Mouse (Mus musculus) left cerebral cortex, postnatal 10 days (tissue): ENCODE results near the gene Lrrc51. TPM values are rescaled to one million over a fixed set of nuclear protein-coding genes. Genes with fewer than 3 reads are reported as not detected.

ENCODE experiments used
- DNase-seq, 2 experiments: peaks; one replicate each; pipeline ENCODE4 v3.0.0; 2021 to 2022; ENCODE audit warnings: low spot score in 2 of 2, mixed read lengths in 1 of 2; ENCODE audit errors: extremely low spot score in 1 of 2
- intact Hi-C: fragments of 180-260 bp; cut with DNase I; formaldehyde crosslinking; loops from one replicate; pipeline ENCODE4 v1.15.1; 2025
- total RNA-seq, 2 experiments: library from RNA; stranded (reverse); gene quantifications; 2 replicates each; pipeline ENCODE4 v1.2.3; 2021

Lrrc51 gene
- total RNA-seq, 2 experiments from 2014 or later, result 2.8 to 4.0 TPM

DNA sequence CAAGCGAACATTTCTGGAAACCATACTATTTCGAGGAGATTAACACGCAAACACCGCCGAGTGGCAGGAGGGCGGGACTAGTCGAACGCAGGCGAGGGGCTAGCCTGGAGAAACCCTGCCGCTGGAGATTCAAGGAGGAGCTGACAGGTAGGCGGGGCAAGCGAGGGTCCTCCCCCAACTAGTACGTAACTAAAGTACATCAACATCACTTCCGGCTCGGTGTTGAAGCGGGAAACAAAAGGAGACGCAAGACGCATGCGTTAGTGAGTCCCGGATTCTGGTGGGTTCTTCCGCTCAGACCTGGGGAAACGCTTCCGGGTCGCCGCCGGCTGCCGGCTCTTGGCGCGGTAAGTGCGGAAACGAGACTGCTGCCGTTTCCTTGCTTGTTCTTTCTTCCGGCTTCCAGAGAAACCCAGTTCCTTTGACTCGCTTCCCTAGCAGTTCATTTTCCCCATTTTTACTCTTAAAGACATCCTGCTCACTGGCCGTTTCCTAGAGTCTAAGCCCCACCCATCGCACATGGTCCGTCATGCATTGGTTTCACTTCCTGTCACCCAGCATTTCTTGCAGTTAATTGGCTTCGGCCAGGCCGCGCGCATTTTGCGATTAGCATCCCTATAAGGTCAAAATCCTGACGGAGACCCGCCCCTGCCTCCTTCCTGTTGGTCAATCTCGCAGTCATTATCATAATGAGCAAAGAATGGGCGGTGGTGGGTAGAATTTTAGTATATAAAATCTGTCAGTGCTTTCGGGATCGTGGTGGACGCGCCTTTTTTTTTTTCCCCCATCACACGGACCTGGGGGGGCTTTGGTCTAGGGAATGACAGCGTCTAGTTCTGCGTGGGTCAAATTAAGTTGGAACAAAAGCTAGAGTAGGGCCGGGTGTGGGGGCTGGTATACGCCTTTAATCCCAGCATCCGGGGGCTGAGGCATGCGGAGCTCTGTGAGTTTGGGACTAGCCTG lies 37.3 kb downstream of the Lrrc51 start:
- DNase-seq, result peak; percentile 98
- intact Hi-C loops, result loop anchor here (5.0 kb wide), 1 partner anchor 59 kb away; the partner anchor contains the start of gene Inppl1

DNA sequence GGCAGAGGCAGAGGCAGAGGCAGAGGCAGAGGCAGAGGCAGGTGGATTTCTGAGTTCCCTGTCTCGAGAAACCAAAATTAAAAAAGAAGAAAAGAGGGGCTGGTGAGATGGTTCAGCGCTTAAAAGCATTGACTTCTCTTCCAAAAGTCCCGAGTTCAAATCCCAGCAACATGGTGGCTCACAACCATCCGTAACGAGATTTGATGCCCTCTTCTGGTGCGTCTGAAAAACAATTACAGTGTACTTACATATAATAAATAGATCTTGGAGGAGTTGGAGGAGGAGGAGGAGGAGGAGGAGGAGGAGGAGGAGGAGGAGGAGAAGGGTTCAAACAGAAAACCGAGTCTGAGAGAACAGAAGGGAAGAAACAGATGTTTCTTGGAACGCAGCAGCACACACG lies 38.0 kb downstream of the Lrrc51 start:
- no peak for DNase-seq
- intact Hi-C loops, result loop anchor here (5.0 kb wide), 1 partner anchor 58 kb away; the partner anchor contains the start of gene Inppl1

DNA sequence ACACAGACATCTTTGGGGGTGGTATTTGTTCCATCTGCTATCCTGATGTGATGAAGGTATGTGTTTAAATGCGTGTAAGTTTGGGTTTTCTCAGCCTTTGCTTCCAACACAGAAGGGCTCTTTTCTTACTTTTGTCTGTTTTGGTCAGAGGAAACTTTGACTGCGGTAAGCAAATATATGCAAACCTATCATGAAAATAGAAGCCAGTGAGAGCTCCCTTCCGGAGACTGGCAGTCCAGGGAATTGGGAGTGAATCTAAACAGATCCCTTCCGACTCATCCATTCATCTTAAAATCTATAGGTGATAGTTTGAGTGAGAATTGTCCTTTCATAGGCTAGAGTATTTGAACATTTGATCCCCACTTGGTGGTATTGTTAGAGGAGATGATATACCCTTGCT lies 45.2 kb downstream of the Lrrc51 start:
- intact Hi-C loops, result no loop called here
- no peak for DNase-seq

DNA sequence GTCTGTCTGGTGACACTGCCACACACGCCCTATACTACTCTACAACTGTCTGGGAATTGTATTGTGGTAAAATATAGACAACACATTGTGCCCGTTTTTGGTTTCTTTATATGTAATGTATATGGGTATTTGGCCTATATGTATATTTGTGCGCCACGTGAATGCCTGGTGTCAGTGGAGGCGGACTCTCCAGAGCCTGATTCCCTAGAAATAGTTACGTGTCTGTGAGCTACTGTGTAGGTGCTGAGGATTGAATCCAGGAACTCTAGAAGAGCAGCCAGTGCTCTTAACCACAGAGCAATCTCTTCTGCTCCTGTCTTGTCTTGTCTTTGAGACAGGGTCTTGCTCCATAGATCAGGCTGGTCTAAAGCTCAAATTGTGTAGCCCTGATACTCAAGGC lies 47.4 kb downstream of the Lrrc51 start:
- intact Hi-C loops, result no loop called here
- DNase-seq, result no peak

DNA sequence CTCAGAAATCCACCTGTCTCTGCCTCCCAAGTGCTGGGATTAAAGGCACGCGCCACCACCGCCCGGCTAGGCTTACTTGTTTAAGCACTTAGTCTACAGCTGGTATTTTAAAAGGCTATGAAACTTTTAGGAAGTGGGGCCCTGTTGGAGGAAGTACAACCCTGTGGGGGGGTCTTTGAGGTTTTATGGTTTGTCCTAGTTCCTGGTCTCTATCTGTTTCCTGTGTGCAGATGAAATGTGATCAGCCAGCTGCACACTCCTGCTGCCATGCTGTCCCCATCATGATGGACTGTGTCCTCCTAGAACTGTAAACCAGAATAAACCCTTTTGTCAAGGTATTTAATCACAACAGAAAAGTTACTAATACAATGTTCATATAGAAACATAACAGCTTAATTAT lies 49.5 kb downstream of the Lrrc51 start:
- intact Hi-C loops, result no loop called here
- no peak for DNase-seq

DNA sequence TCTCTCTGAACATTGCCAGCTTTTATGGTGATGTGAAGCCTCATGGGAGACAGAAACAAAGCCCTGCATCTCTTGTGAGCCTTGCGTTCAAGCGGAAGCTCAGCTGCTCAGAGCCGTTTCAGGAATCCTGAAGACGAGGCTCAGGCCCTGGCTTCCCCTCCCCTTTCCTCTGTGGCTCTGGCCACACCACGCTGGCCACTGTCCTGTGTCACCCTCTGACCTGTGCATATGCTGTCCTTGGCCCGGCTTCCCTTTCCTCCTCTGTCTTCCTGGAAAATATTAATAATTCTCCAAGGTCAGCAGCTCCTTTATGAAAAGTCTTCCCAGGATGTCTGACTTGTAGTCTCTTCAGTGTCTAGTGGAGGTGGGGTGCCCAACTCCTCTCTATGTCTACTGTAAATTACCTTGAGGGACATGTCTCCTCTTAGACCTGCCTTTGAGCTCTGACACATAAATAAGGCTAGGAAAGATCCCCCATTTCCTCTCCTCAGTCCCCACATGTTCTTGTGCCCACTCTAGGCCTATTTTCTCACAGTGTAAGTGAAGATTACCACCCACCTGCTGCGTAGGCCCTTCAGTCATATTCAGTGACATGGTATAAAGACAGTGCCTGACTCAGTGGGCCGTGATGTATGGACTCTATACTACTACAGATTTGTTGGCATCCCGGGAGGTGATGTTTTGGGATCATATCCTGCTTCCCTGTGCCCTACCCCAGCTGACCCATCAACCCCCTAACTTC lies 51.1 kb downstream of the Lrrc51 start:
- DNase-seq, result no peak
- intact Hi-C loops, result no loop called here

DNA sequence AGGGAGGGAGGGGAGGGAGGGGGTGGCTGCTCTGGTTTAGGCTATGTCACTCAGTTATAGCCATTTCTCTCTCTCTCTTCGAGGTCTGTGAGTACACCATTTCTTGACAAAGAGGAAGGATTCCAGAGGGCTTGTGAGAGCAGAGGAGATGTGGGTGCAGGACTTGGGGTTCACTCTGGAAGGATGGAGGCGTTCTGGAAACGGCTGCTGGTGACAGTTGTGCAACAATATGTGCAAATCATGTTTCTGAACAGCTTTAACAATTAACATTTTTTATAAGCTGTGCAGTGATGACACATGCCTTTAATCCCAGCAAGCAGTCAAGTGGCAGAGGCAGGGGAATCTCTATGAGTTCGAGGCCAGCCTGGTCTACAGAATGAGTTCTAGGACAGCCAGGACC lies 52.8 kb downstream of the Lrrc51 start:
- intact Hi-C loops, result no loop called here

DNA sequence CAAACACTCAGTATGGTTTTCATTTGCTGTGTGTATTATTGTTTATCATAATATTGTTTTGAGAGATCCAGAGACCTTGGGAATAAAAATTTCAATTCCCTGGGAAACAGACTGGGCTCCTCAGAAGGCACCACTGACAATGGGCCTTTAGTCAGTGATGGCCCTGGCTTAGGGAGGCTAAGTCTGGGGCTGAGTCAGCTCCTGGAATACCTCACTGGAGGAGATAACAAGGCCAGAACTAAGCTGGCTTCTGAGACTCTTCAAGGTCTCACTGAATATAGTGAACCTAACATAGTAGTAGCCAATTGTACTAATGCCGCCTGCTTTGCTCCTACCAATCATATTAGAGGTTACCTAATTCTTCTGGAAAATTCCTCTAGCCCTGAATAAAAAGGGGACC lies 57.7 kb downstream of the Lrrc51 start:
- intact Hi-C loops, result no loop called here
- DNase-seq, result no peak

More for the DNA sequence above, 52.8 kb downstream of the Lrrc51 start:
- DNase-seq, result no peak

DNA sequence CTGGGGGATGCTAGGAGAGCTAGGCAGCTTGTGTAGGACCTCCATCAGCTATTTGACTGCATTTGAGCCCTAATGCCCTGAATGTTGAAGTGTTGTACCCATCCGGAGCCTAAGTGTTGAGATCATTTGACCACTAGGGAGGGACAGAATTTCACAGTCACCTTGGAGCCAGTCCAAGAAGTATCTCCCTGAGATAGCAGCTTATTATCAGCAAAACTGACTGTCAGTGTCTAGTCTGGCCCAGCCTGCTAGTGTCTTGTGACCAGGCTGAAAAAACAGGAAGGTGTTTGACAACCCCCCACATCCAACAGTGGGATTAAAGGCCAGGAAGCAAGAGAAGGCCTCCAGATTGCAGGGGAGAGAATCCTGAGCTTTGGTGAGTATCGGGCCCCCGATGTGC lies 62.4 kb downstream of the Lrrc51 start:
- DNase-seq, result no peak
- intact Hi-C loops, result no loop called here

DNA sequence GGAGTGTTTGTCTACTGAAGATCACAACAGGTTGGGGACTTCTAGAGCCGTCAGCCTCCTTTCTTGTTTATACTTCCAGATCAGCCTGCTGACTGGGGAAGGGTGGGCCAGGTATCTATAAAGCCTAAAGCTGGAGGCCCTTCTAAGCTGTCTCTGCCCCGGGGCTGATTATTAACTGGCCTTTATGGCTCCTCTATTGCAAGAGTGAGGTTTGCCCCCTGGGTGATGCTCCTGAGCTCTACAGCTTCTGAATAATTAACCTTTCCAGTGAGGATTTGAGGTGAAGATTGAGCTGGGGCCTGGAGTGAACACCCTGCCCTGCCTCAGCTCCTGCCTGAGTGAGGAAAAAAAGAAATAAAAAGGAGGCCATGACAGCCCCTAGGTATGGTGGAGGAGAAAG lies 63.1 kb downstream of the Lrrc51 start, which contains the start of gene Folr1:
Gene Folr1, minus strand, starts transcription at position 160 of the 400 bp plus-strand sequence.
- intact Hi-C loops, result no loop called here
- DNase-seq, result no peak

DNA sequence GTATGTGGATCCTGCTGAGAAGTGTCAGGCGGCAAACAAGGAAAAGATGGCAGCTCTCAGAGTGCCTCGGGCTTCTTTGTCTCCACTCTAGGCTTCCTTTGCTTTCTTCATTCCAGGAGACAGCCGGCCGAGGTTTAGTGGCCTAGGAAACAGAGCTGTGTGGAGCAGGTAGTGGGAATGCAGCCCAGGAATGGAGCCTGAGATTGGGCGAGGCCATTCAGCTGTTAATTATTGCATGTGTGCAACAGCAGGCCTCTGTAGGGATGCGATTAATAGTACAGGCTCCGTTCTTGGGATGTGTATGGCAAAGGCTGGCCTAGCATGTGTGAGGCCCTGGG lies 64.6 kb downstream of the Lrrc51 start:
- no peak for DNase-seq
- intact Hi-C loops, result no loop called here

DNA sequence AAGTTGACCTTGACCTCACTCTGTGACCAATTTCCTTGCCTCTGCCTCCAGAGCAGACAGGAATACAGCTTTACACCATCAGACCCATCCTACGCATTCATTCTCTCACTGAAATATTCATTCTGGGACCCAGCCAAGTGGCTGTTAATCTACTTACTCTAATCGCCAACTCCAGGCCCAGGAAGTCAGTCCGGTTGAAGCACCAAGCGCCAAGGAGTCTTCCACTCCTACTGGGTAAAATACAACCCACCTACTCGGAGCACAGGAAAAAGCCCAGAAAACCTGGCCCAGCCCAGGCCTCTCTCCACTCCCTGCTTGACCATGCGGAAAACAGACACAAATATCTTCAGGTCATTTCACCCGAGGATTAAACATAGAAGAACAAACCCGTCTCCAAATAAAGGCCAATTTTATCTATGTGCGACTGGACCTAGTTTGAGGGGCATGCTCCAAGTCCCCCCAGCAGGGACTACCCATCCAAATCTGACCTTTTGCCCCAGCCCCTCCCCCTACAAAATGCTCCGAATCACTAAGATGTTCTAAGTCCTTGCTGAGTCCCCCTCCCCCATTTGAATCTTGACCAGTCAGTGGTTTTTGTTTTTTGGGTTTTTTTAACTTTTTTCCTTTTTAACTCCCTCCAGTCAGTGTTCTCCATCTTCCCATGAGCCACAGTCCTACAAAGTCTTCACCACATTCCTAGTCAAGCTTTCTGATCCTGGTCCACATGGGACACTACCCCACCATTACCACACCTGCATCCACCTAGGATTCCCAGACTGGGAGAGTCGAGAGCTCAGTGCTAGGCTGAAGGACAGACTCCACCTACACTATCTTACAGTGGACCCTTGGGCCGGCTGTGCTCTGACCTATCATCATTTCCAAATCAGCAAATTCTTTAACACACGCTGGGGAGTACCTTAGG lies 65.2 kb downstream of the Lrrc51 start:
- DNase-seq, result no peak
- intact Hi-C loops, result no loop called here

DNA sequence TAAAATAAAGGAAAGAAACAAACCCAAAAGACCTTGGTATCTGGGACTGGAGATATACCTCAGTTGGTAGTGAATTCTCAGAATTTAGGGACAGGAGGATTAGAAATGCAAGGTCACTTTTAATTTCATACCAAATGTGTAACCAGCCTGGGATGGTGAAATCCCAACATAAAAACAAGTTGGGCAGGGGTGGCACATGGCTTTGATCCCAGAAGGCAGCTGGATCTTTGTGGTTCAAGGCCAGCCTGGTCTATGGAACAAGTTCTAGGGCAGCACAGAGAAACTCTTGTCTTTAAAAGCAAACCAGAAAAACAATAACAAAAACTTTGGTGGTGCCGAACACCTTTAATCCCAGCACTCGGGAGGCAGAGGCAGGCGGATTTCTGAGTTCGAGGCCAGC lies 66.2 kb downstream of the Lrrc51 start:
- DNase-seq, result no peak
- intact Hi-C loops, result no loop called here

DNA sequence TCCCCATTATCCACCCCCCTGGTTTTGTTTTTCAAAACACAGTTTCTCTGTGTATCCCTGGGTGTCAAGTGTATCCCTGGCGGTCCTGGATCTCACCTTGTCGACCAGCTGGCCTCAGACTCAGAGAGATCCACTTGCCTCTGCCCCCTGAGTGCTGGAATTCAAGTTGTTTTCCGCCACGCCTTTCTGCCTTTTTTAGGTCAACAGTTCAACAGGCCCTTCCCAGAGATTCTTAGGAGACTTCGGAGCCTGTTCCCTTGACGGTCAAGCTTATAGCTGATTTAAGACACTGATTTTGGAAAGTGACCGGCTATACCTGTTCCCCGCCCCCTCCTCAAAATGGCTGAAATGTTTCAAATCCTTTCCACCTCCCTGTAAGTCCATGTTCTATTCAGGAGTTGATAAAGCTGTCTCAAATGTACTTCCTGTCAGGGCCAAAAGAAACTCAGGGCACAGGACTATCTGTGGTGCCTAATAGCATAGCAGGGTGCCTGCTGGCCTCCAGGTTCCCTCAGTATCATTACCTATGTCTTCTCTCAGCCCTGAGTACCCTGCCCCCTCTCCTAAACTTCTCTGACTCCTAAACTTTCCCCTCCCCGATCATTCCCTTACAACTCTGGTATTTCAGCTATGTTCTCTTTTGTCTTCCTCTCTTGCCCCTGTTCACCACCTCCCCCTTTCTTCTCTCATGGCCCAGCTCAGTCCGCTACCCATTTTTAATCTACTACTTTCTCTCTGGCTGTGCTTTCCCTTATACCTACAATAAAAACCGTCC lies 67.0 kb downstream of the Lrrc51 start:
- intact Hi-C loops, result no loop called here
- DNase-seq, result no peak

DNA sequence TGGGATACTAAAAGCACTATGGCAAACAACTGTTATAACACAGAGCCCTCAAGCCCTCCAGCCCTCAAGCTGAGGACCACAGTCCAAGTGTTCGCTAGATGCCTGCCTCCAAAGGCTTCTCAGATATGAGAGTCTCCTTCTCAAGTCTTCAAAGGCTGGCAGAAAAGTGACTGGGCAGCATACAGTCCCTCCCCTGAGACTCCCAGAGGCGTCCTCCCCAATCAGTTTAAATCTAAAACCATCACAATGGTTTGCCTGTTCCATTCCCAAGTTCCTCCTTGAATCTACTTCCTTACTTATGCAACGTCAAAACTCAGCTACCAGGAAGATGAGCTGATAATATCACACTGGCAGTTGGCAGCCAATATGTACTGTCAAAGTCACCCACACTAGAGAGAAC lies 70.3 kb downstream of the Lrrc51 start, which contains the start of gene Anapc15:
Gene Anapc15, plus strand, starts transcription at position 301 of the 400 bp plus-strand sequence.
- no peak for DNase-seq
- intact Hi-C loops, result no loop called here
